Mouse (Mus musculus): ENCODE measurements around the gene Olfr868. TPM values are rescaled to one million over a fixed set of nuclear protein-coding genes. Genes with fewer than 3 reads are reported as not detected.

Gene Olfr868
- total RNA-seq (2017) = not detected in 3 replicates

GRCm38 (mm10) chr9:20098326-20098725 lies at the start of gene Olfr868:
Gene Olfr868 (plus strand): TSS chr9:20098626.
- ATAC-seq (replicated peaks; ENCODE audit: insufficient number of reproducible peaks, low FRiP score, low TSS enrichment, poor library complexity, severe bottlenecking) = no peak

DNA sequence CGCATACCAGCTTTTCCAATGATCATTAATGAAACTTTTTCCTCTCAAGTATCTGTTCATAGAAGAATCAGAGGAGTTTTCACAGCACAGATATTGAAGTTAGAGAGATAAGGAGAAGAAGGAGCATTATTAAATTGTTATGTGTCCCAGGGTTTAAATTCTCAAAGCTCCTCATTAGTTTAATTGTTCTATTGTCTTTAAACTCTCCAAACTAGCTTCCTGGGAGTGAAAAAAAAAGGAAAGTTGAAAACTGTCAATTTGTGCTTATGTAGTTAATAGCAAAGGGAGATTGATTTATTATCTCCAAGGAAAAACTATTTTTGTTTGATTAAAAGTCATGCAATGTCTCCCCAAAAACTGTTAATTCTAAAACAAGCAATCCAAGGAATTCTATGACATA lies 41.0 kb upstream of the Olfr868 start, which contains the start of gene Olfr867:
Gene Olfr867, minus strand, starts transcription at position 101 of the 400 bp plus-strand sequence.
- no peak for ATAC-seq (replicated peaks; ENCODE audit: insufficient number of reproducible peaks, low FRiP score, low TSS enrichment, poor library complexity, severe bottlenecking)

DNA sequence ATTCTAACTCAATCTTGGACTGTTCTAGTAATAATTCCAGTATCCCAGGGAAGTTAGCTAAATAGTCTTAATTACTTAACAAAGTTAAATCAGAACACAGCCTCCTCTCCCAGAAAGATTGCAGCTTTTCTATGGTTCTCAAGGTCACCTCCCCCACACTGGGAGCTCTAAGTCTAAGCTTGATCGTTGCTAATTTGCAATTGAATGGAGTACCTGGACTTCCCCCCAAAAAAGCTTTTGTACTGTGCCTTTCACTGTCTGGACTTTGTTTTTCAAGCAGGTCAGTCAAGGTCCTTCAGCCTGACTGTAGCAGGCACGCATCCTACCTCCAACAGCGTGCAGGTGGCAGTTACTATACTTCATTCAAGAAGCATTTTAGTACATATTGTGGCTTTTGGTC lies 28.2 kb upstream of the Olfr868 start:
- no peak for ATAC-seq (replicated peaks; ENCODE audit: insufficient number of reproducible peaks, low FRiP score, low TSS enrichment, poor library complexity, severe bottlenecking)

DNA sequence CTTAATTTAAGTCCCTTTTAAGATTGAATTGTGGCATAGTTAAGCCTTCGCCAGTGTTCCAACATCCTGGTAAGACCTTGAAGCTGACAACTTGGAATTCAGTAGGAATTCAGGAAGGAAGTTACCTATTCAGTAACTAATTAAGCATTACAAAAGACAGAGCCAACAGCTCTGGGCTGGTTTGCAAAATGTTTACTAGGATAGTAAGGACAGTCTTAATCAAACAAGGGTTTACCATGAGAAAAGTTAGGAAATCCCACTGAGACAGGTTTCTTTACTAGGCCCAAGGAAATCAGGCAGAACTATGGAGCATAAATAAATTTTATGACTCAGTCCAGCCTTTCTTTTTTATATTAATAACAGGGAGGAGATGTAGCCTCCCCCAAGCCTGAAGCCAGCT lies 27.1 kb upstream of the Olfr868 start:
- no peak for ATAC-seq (replicated peaks; ENCODE audit: insufficient number of reproducible peaks, low FRiP score, low TSS enrichment, poor library complexity, severe bottlenecking)

- ATAC-seq (replicated peaks; ENCODE audit: insufficient number of reproducible peaks, low FRiP score, low TSS enrichment, poor library complexity, severe bottlenecking) = no peak
These were observed 24.8 kb upstream of the Olfr868 start for GRCm38 (mm10) chr9:20073523-20074177.

GRCm38 (mm10) chr9:20128709-20129108 lies 30.3 kb downstream of the Olfr868 start, which contains the start of gene Olfr869:
Gene Olfr869 (plus strand): TSS chr9:20129009.
- no peak for ATAC-seq (replicated peaks; ENCODE audit: insufficient number of reproducible peaks, low FRiP score, low TSS enrichment, poor library complexity, severe bottlenecking)

- ATAC-seq (replicated peaks; ENCODE audit: insufficient number of reproducible peaks, low FRiP score, low TSS enrichment, poor library complexity, severe bottlenecking) = no peak
These were observed 51.3 kb downstream of the Olfr868 start for GRCm38 (mm10) chr9:20149706-20150105.

Other genes with a start within 250 kb of the Olfr868 start
- gene Olfr860, start 248.9 kb upstream of the Olfr868 start, total RNA-seq (2017) = not detected in 3 replicates
- gene Olfr862, start 210.6 kb upstream of the Olfr868 start, total RNA-seq (2017) = not detected in 3 replicates
- 0.39 to 0.85 TPM (median 0.48 TPM) in 3 replicates for gene Olfr77, start 181.8 kb upstream of the Olfr868 start, total RNA-seq (2017)
- gene Olfr866, start 70.6 kb upstream of the Olfr868 start, total RNA-seq (2017) = not detected in 3 replicates
- gene Olfr867, start 41.1 kb upstream of the Olfr868 start, total RNA-seq (2017) = not detected in 3 replicates
- gene Olfr869, start 30.4 kb downstream of the Olfr868 start, total RNA-seq (2017) = not detected in 3 replicates
- not detected in 3 replicates for gene Olfr870, start 75.4 kb downstream of the Olfr868 start, total RNA-seq (2017)
- gene Olfr871, start 113.6 kb downstream of the Olfr868 start, total RNA-seq (2017) = not detected in 3 replicates
- not detected in 3 replicates for gene Olfr872, start 138.5 kb downstream of the Olfr868 start, total RNA-seq (2017)
- gene Olfr39, start 183.7 kb downstream of the Olfr868 start, total RNA-seq (2017) = not detected in 3 replicates
- gene Olfr873, start 199.9 kb downstream of the Olfr868 start, total RNA-seq (2017) = not detected in 3 replicates
- not detected in 3 replicates for gene Olfr18, start 237.5 kb downstream of the Olfr868 start, total RNA-seq (2017)

Data from monocyte, adult 5-6 weeks (primary cell).